In genomic region chr2:103828900-103829299, GRCm38 (mm10) we compare ENCODE assay signal across 24 mouse cellular contexts.
"Had no signal": no experiment of that assay in that cellular context is flagged by ENCODE, and none has a peak within 500 bp of the region (broad histone marks: within the 10 kb centered on the region; RNA-seq: fewer than 3 reads in every experiment).

No protein-coding gene starts in this region.

- ATAC-seq: hindbrain, postnatal 0 days had no signal

- H3K27ac ChIP-seq: heart, adult 2 months; heart, embryonic 13.5 days; heart, embryonic 15.5 days; hindbrain, embryonic 13.5 days; hindbrain, embryonic 15.5 days; hindbrain, postnatal 0 days; kidney, embryonic 15.5 days; kidney, postnatal 0 days; layer of hippocampus, adult 2 months; limb, embryonic 10.5 days; limb, embryonic 12.5 days; liver, embryonic 13.5 days had no signal

- H3K36me3 ChIP-seq: heart, embryonic 13.5 days; heart, embryonic 15.5 days; hindbrain, embryonic 13.5 days; hindbrain, embryonic 15.5 days; kidney, embryonic 15.5 days; limb, embryonic 10.5 days; limb, embryonic 12.5 days; liver, embryonic 13.5 days had no signal

- H3K9ac ChIP-seq: heart, embryonic 13.5 days; heart, embryonic 15.5 days; hindbrain, embryonic 13.5 days; hindbrain, embryonic 15.5 days; kidney, embryonic 15.5 days; limb, embryonic 12.5 days; liver, embryonic 13.5 days had no signal

- H3K4me2 ChIP-seq: heart, embryonic 11.5 days; heart, embryonic 13.5 days; heart, embryonic 15.5 days; hindbrain, embryonic 13.5 days; hindbrain, embryonic 15.5 days; kidney, embryonic 15.5 days; limb, embryonic 12.5 days; liver, embryonic 11.5 days; liver, embryonic 13.5 days had no signal

- DNase-seq: gastrocnemius, postnatal 14 days; gastrocnemius, postnatal 36 days; heart, adult 11 months; heart, adult 2 months; heart, postnatal 14 days; heart, postnatal 36 days; kidney, adult 18-20 months; kidney, adult 8-10 months; kidney, postnatal 14 days; kidney, postnatal 36 days; liver; liver, embryonic 13.5 days had no signal

- H3K9me3 ChIP-seq: heart, embryonic 13.5 days; heart, embryonic 15.5 days; hindbrain, embryonic 13.5 days; hindbrain, embryonic 15.5 days; kidney, embryonic 15.5 days; limb, embryonic 10.5 days; limb, embryonic 12.5 days; liver, embryonic 13.5 days had no signal

- H3K27me3 ChIP-seq: heart, embryonic 13.5 days; heart, embryonic 15.5 days; hindbrain, embryonic 13.5 days; hindbrain, embryonic 15.5 days; kidney, embryonic 15.5 days; limb, embryonic 12.5 days; liver, embryonic 13.5 days had no signal

- H3K4me3 ChIP-seq: heart, adult 2 months; heart, embryonic 13.5 days; heart, embryonic 15.5 days; hindbrain, embryonic 13.5 days; hindbrain, embryonic 15.5 days; kidney, embryonic 15.5 days; layer of hippocampus, adult 2 months; limb, embryonic 10.5 days; limb, embryonic 12.5 days; liver, embryonic 13.5 days had no signal

- H3K4me1 ChIP-seq: heart, embryonic 13.5 days; heart, embryonic 15.5 days; hindbrain, embryonic 13.5 days; hindbrain, embryonic 15.5 days; kidney, embryonic 15.5 days; limb, embryonic 10.5 days; limb, embryonic 12.5 days had no signal
